Mouse (Mus musculus): ENCODE results near the gene Nme8.

Nme8 gene

DNA sequence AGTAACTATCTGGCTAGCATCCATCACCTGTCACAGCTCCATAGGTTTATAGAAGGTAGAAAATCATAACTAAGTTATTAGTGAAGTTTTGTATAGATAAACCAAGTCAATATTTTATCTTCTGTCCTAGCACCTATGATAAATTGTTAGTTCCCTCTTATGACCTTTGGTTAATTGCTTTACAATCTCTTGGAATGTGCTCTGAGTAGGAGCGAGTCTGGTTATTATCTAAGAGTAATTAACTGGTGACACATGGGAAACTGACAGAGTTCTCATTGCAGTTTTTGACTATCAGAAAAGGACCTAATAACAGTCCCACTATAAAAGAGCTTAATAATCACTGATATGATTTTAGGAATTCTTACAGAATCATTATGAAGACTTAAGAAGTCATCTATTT lies 54.1 kb downstream of the Nme8 start:
- DNase-seq (ENCODE audit: low read depth, low spot score): no peak

DNA sequence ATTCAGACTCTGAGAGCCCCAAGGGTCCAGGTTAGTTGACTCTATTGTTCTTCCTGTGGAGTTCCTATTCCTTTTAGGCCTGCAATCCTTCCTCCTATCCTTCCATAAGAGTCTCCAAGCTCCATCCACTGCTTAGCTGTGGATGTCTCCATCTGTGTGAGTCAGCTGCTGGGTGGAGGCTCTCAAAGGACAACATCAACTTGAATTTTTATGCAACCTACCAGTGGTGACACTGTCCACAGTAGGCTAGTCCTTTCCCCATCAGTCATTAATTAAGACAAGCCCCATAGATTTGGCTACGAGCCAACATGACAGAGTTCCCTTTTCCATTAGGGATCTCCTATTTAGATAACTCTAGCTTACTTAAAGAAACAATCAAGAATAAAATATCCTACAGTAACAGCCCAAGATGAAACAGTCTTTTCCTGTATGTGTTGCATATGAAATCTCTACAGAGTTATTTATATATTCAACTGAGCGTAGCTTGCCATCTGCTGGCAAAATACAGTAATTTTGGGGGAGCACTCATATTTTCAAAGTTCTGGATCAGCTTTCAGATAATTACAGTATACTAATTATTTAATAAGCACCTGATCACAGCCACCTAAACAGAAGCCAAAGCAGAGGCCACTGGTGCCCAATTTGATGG lies 57.3 kb downstream of the Nme8 start:
- no peak for DNase-seq (ENCODE audit: low read depth, low spot score)

DNA sequence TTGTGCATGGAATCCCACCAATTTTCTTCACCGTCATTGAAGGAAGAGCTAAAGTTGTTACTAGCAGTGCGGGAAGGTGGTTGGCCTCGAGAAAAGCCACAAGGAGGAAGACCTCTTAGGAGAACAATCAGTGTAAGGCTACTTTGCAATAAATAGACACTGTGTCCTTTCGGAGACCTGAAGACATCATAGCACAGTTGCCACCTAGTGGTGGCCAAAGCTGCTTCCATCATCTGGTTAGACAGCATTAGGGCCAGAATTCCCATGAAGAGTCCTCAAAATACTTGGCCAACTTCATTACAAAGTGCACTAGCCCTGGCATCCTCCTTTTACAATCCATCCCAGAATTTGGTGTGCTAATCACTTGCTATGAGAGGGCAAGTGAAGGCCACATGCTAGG lies 61.5 kb downstream of the Nme8 start:
- DNase-seq (ENCODE audit: low read depth, low spot score): no peak

DNA sequence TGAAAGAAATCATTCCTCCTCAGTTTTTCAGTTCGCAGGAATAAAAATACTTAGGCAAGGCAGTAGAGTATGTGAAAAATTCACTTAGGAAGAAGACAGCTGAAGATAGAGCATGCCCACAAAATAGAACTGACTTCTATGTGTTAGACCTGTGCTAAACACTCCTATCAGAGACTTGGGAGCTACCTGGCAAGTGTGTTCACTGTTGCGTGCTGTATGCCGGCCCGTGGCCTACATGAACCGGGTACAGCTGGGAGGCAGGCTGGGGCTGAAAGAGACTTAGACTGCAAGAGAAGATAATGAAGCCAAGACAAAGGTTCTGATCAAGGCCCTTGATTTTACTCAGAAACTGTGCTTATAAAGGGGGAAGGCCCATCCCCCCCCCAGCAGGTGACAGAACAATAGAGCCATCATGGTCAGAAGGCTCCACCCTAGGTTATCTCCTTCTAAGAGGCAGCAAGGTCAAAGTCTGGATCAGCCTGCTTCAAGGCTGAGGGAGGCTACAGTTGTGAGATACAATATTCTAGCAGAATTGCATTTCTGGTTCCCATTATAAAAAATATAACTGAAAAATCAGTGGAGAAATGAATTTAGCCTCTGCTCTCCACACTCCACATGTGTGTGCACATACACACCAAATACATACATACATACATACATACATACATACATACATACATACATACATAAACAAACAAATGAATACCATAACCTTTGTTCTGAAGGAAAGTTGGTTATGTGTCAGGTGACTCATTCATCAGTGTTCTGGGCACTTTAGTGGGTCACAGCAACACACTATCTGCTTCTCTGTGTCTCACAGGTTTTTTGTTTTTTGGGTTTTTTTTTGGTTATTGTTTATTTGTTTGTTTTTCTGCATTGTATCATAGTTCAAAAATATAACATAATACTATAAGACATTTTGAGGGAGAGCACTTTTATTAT lies 66.6 kb downstream of the Nme8 start:
- DNase-seq (ENCODE audit: low read depth, low spot score): no peak

DNA sequence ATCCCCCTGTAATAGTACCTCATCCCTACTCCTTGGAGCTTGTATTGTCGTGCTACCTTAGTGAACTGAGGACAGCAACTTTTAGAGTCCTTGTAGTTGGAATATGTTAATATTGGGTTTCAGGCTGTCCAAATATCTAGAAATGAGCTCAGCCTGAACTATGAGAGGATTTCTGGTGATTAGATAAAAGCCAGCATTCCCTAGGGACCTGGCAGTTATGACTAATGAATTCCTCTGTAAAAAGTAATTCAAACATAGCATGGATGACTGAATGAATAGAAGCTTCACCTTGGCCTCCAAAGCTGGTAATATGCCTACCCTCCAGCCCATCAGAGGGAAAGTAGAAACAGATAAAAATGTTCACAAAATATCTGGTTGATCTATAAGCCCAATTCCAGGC lies 71.1 kb downstream of the Nme8 start:
- no peak for DNase-seq (ENCODE audit: low read depth, low spot score)

DNA sequence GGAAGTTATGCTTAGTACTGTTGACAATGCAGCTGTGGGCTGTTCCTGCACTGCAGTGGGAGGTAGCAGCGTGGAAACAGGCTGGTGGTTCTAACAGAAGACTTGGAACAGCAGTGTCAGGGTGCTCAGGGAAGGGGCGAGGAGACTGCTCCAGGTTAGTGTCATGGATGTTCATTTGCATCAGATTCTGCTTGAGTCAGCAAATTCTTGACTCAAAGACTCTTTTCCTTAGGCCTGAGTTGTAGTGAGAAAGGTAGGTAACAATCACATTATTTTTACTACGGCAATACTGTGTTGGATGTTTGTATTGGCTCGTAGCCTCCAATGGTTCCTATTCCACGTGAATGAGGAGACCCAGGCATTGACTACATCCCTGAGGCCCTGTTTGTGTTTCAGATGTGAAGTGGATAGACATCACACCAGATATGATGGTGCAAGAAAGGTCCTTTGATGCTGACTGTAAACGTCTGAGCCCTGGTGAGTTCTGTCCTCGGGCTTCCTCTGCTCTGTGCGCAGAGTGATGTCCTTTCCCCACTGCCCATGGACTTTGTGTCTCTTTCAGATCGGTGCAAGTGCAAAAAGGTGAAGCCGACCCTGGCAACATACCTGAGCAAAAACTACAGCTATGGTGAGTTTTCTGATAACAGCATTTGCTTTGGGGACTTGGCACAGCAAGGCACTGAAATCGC lies 72.8 kb downstream of the Nme8 start:
- DNase-seq (ENCODE audit: low read depth, low spot score): no peak

DNA sequence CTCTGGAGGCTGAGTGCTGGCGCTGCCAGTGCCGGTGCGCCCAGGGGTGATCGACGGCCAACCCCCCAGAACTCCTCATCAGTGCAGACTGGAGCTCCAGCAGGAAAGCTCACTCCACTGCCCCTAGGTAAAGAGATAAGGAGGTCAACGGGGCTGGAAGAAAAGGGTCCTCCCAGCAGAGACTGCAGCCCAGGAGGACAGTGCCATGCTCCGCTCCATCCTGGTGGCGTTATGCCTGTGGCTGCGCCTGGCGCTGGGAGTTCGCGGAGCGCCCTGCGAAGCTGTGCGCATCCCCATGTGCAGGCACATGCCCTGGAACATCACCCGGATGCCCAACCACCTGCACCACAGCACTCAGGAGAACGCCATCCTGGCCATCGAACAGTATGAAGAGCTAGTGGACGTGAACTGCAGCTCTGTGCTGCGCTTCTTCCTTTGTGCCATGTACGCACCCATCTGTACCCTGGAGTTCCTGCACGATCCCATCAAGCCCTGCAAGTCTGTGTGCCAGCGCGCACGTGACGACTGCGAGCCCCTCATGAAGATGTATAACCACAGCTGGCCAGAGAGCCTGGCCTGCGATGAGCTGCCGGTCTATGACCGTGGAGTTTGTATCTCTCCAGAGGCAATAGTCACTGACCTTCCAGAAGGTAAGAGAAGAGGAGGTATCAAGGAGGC lies 74.2 kb downstream of the Nme8 start:
- no peak for DNase-seq (ENCODE audit: low read depth, low spot score)

DNA sequence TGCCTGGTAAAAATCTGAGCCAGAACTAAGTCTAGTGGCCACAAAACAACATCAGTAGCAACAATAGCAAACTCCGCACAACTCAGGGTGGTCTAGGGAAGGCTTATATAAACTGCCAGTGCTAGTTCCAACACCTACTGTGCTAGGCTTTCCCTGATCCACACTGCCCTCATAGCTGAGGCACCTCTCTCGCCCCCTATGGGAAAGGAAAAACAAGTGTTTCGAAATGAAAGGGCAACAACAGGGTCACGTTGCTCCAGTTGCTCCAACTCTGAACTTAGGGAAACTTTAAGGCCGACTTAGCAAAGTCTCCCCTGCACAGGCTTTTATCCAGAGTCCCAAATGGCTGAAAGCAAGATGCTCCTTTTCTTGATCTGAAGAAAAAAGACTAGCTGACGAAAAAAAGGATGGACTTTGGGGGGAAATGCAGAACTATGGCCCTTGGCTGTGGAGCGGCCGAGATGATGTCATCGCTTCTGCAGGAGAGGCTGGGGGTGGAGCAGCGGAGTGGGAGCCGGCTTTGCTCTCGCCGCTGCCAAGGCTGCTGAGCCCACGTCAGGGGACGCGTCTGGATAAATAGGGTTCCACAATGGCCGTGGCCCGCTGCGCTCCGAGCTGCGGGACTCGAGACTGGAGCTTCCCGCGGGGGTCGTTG lies 74.9 kb downstream of the Nme8 start, which contains the start of gene Sfrp4:
Sfrp4 (plus strand) TSS at position 532 of the 655 bp plus-strand sequence.
- DNase-seq (ENCODE audit: low read depth, low spot score): no peak

DNA sequence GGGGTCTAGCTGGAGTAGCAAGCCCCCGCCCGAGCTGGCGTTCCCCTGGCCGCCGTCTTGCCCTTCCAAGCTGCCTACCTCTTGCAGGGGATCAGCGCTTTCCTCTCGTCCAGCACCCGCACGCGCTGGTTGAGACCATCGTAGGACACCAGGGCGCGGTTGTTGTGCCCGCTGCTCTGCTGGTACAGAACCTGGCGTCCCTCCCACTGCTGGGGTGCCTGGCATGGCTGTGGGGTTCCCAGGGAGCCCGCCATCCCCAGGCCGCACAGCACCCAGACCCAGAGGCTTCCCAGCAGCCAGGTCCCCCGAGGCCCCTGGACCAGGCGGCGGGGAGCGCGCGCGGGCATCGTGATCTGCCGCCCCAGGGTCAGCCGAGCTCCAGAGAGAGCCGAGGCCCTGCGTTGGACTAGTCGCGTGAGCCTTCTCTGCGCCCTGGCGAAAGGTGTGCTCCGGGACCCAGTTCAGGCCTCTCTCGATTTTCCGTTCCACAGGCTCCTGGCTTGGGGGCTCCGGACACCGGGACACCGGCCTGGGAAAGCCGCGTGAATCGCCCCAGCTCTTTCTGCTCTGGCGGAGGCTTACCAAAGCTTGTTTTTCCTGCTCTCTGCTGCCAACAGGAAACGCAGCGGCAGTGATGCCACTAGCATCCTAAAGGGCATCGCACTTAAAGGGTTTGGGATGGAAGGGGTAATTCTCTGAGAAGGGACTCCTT lies 78.2 kb downstream of the Nme8 start, which contains the start of gene Epdr1:
Epdr1 (minus strand) TSS at position 712 of the 712 bp plus-strand sequence.
- DNase-seq (ENCODE audit: low read depth, low spot score): no peak

DNA sequence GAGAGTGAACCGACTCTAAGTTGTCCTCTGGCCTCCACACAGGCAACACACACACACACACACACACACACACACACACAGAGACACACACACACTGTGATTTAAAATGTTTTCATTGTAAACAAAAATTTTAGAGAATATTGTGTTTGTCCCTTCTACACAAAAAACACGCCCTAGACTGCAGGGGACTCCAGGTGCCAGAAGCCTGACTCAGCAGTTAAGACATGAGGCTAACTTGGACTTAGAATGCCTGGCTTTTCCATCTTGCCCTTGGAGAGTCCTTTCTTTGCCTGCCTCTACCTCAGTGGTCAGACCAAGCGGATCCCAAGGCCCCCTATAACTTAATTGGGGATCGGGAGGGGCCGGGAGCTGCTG lies 78.8 kb downstream of the Nme8 start:
- DNase-seq (ENCODE audit: low read depth, low spot score): no peak

DNA sequence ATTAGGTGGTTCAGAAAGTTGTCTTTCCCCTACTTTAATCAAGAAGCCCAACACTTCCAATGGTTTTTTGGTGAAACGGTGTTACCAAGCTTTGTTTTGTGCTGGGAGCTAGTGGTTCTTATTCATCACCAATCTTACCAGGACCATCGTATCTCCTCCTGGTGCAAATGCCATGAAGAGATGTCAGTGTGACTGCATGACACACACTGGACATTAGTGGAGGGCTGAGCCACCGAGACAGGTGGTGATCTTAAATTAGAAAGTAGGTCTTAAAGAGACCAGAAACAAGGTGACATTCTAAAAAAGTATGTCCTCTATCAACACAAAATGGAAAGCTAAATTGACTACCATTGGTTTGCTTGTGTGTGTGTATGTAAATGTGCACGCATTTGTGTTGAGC lies 79.5 kb downstream of the Nme8 start:
- DNase-seq (ENCODE audit: low read depth, low spot score): no peak

DNA sequence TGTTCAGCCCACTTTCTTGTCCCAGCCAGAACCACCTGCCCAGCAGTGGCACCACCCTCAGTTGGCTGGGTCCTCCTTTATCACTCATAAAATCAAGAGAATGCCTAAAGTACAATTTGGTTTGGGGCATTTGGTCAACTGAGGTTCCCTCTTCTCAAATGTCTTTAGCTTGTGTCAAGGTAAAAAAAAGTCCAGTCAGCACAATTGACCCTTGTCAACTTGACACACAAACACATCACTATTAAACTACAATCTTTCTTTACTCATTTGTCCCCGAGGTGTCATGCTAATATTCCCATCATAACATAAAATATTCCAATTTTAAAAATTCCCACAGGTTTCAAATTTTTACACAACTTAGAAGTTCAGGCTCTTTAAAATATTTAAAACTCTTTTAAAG lies 83.3 kb downstream of the Nme8 start:
- no peak for DNase-seq (ENCODE audit: low read depth, low spot score)

DNA sequence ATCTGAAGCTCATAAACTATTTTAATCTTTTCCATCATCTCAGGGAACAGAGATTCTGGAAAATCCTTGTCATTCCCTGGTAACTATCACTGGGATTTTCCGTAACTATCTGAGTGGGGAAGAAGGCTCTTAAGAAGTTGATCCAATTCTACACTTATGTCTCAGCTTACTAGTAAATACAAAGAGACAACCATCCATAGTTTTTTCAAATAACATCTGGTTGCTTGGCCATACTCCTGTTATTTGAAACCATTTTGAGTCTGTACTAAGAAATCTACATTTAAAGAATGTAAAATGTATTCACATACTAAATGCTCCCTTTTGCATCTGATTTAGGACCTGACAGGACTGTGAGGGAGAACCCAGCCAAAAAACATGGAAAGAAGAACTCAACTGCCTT lies 84.2 kb downstream of the Nme8 start:
- DNase-seq (ENCODE audit: low read depth, low spot score): no peak

DNA sequence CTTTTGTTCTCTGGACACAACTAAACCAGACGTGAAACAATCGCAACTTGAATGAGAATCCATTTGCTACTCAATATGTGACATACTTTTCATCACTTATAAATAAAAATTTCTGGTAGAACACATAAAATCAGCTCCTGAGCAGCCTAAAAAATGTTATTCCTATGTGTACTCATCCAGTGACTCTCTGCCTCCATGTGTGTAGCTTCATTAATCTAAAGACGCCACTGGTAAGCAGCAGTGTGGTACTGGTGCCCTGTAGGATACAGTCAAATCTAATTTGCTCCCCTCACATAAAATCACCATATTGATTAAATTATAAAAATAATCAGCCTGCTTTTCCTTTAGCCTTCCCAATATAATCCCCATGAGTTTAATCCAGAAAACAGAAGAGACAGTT lies 84.6 kb downstream of the Nme8 start:
- DNase-seq (ENCODE audit: low read depth, low spot score): no peak

DNA sequence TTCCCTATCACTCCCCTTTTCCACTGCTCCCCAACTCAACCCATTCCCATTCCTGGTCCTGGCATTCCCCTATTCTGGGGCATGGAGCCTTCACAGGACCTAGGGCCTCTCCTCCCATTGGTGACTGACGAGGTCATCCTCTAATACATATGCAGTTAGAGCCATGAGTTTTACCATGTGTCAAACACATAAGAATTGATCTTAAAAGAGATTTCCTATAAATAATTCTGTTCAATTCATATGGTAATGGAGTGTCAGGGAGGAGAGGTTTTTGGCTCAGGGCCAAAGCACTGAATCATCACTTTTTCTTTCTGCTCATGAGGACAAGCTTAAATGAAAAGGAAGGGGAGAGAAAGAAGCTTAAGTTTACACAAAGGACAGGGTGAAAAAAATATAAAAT lies 85.2 kb downstream of the Nme8 start:
- DNase-seq (ENCODE audit: low read depth, low spot score): no peak

DNA sequence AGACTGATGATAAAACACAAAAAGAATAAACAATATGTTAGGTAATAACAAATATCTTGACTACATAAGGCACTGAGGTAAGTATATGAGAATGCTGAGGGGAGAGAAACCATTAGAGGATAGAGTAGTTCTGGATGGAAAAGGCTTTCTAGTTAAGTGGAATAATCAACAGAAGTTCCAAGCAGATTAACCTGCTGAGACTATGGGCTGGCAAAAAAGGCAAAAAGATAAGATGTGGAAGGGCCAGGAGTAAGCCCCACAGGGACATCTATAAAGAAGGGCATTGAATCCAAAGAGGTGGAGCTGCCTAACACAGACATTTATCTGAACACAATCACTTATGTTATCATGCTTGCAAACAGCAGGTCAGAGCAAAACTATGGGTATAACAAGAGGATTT lies 89.5 kb downstream of the Nme8 start:
- DNase-seq (ENCODE audit: low read depth, low spot score): no peak

DNA sequence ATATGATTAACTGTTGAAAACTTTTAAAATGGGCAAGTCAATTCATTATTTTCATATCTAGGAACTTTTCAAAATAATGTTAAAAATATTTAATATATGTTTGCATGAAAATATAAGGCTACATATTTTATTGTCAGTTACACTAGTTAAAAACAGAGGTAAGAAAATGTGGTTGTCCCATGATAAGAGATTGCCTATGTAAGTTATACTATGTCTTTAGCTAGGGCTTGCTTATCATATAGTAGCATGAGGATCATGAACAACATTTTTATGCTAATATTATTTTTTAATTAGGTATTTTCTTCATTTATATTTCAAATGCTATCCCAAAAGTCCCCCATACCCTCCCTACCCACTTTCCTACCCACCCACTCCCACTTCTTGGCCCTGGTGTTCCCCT lies 92.7 kb downstream of the Nme8 start:
- no peak for DNase-seq (ENCODE audit: low read depth, low spot score)

DNA sequence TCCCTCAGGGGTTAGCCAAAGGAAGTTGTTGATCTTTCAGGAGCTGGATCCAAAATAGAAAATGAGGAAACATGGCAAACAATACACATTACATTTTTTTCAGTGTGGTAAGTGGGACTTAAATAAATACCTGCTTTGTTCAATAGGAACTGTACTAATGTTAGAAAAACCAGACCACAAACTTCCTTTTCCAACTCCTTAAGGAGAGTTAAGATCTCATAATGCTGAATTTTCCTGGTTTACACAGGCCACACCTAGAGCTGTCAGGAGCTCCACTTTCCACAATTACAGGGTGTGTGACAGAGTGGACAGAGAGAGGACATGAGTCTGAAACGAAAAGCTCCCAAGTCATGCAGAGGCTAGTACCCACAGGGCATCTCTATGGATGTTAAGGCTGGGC lies 93.9 kb downstream of the Nme8 start:
- no peak for DNase-seq (ENCODE audit: low read depth, low spot score)

DNA sequence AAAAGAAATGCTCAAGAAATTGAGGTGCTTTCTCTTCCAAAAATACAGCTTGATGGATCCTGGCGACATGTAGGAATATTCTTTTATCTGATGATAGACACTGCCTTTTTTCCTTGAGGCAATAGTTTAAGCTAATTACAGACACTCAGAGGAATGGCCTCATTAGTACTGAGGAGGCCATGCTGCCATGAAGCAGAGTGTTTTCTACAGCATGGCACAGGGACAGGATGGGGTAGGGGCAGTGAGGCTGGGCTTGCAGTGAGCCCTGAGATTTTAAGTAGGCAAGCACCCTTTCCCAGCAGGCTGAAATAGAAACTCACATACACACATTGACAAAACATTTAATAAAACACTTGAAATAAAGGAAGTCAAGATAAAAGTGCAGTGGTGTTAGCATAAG lies 95.1 kb downstream of the Nme8 start:
- no peak for DNase-seq (ENCODE audit: low read depth, low spot score)

DNA sequence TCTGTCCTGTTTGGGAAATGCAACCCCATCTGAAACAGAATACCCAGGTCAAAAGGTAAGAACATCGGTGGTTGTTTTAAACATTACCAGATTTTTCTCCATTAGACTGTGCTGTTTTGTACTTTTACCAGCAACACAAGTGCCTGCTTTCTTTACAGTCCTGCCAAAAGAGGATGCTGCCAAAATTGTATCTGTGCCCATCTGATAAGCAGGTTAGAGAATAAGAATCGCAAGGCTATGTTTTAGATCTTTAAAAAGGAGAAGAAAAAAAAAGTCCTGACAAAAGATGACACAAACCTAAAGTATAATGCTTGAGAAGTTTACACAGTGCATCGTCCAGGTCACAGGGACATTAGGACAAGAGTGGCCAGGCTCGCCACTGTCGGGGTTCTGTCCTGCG lies 98.4 kb downstream of the Nme8 start:
- no peak for DNase-seq (ENCODE audit: low read depth, low spot score)

DNA sequence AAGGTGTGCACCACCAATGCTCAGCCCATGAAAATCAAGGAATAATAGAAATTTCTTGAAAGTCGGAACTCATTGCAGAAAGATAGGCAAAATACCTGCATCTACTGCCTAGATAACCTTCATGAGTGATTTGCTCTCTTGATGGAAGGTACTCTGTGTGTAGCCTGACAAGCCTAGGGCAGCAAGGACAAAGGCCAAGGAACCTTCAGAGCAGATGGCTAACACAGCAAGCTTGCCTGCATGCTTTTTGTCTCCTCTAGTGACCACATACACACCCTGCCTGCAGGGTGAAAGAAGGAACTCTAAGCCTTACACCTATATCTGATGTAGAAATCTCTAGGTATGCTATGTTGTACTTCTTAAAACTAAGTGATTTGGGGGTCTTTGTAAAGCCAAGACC lies 102.5 kb downstream of the Nme8 start:
- no peak for DNase-seq (ENCODE audit: low read depth, low spot score)
